Mouse (Mus musculus) right cerebral cortex, adult 2 months (tissue): Measurements from ENCODE around the gene Fam160a1.

Source experiments
- DNase-seq, 2 experiments: peaks; one replicate each; pipeline ENCODE4 v3.0.0; 2021 to 2022; ENCODE audit warnings: low spot score in 2 of 2

Fam160a1 gene

GRCm38 (mm10) chr3:85749348-85749747 is 67.7 kb downstream of the Fam160a1 start:
- no peak for DNase-seq

GRCm38 (mm10) chr3:85748863-85749262 is 68.2 kb downstream of the Fam160a1 start:
- no peak for DNase-seq

- DNase-seq = no peak
These were observed 71.0 kb downstream of the Fam160a1 start for GRCm38 (mm10) chr3:85746116-85746515.

GRCm38 (mm10) chr3:85741767-85742166 is 75.3 kb downstream of the Fam160a1 start:
- no peak for DNase-seq

- DNase-seq = no peak
These were observed 78.5 kb downstream of the Fam160a1 start for GRCm38 (mm10) chr3:85738591-85738990.

- DNase-seq = peak in 1 of 2 experiments; percentile 16
These were observed 83.0 kb downstream of the Fam160a1 start for GRCm38 (mm10) chr3:85733939-85734729.

- no peak for DNase-seq
These were observed 89.9 kb downstream of the Fam160a1 start for GRCm38 (mm10) chr3:85727171-85727570.

- no peak for DNase-seq
These were observed 91.1 kb downstream of the Fam160a1 start for GRCm38 (mm10) chr3:85725971-85726370.

GRCm38 (mm10) chr3:85725110-85725509 is 92.0 kb downstream of the Fam160a1 start:
- DNase-seq = no peak

GRCm38 (mm10) chr3:85722581-85722980 is 94.5 kb downstream of the Fam160a1 start:
- no peak for DNase-seq

GRCm38 (mm10) chr3:85715764-85716297 is 101.3 kb downstream of the Fam160a1 start:
- no peak for DNase-seq

GRCm38 (mm10) chr3:85713936-85714709 is 103.0 kb downstream of the Fam160a1 start:
- no peak for DNase-seq

- peak in 1 of 2 experiments; percentile 30 for DNase-seq
These were observed 106.4 kb downstream of the Fam160a1 start for GRCm38 (mm10) chr3:85710695-85711094.

GRCm38 (mm10) chr3:85707421-85707820 is 109.7 kb downstream of the Fam160a1 start:
- peak; percentile 44 to 50 for DNase-seq

GRCm38 (mm10) chr3:85703141-85703882 is 113.8 kb downstream of the Fam160a1 start:
- DNase-seq = no peak

- DNase-seq = no peak
These were observed 118.6 kb downstream of the Fam160a1 start for GRCm38 (mm10) chr3:85698496-85698895.

GRCm38 (mm10) chr3:85695056-85695455 is 122.0 kb downstream of the Fam160a1 start:
- no peak for DNase-seq

- DNase-seq = no peak
These were observed 124.1 kb downstream of the Fam160a1 start for GRCm38 (mm10) chr3:85693013-85693412.

- no peak for DNase-seq
These were observed 126.0 kb downstream of the Fam160a1 start for GRCm38 (mm10) chr3:85691134-85691533.

- no peak for DNase-seq
These were observed 128.8 kb downstream of the Fam160a1 start for GRCm38 (mm10) chr3:85688341-85688740.

- no peak for DNase-seq
These were observed 131.8 kb downstream of the Fam160a1 start for GRCm38 (mm10) chr3:85685271-85685670.

GRCm38 (mm10) chr3:85683618-85684017 is 133.5 kb downstream of the Fam160a1 start:
- no peak for DNase-seq
